Mouse (Mus musculus) lung, postnatal 0 days (tissue): ENCODE results near the gene Rnf185.

Experiments
- CTCF ChIP-seq: IDR thresholded peaks from 2 replicates; pipeline ENCODE4 v1.5.1; 2016; ENCODE audit warnings: antibody characterized with exemption, mild to moderate bottlenecking
- EP300 ChIP-seq: IDR thresholded peaks from 2 replicates; pipeline ENCODE4 v1.6.1; 2016; ENCODE audit warnings: antibody characterized with exemption, mild to moderate bottlenecking, control low read depth

- TF ChIP-seq CTCF (no peak), EP300 (no peak)
Observed at GRCm38 (mm10) chr11:3398318-3398717, 53.8 kb downstream of the Rnf185 start.
